Mouse (Mus musculus): ENCODE results near the gene Scg3. TPM values are rescaled to one million over a fixed set of nuclear protein-coding genes. Genes with fewer than 3 reads are reported as not detected.

The Scg3 gene
- 0.07 TPM in 1 of 2 replicates, not detected in the other for polyA plus RNA-seq (2015; fragmentation: Nextera tagmentation; extraction: Ambion mirVana)

- Histone ChIP-seq H3K4me2 (ENCODE audit: low read depth, low read length) (no peak within 1 kb of the TSS), H3K9ac (ENCODE audit: low read depth, low read length) (no peak within 1 kb of the TSS), H3K9me3 (replicated peaks; ENCODE audit: control insufficient read depth, low read length) (no peaks in the 10 kb centered on the region), H3K4me3 (ENCODE audit: low read depth, low read length) (no peak within 1 kb of the TSS), H3K27ac (ENCODE audit: low read length) (no peak within 1 kb of the TSS), H3K36me3 (ENCODE audit: control insufficient read depth, insufficient read depth) (no peaks in the 10 kb centered on the region), H3K27me3 (ENCODE audit: control insufficient read depth, insufficient read depth, low read depth, low read length) (peaks cover 3% of the 10 kb centered on the region), H3K4me1 (ENCODE audit: control insufficient read depth, low read depth, low read length) (no peaks in the 10 kb centered on the region)
- peak; percentile 37; the same call in 1 of the 2 replicates for ATAC-seq (ENCODE audit: low read depth)
- WGBS (ENCODE audit: insufficient replicate concordance): 9% methylated on average over 42 of the region's 42 CpGs
Observed at GRCm38 (mm10) chr9:75683426-75684191, at the start of gene Scg3. Gene Scg3 (minus strand): TSS chr9:75684056.

DNA sequence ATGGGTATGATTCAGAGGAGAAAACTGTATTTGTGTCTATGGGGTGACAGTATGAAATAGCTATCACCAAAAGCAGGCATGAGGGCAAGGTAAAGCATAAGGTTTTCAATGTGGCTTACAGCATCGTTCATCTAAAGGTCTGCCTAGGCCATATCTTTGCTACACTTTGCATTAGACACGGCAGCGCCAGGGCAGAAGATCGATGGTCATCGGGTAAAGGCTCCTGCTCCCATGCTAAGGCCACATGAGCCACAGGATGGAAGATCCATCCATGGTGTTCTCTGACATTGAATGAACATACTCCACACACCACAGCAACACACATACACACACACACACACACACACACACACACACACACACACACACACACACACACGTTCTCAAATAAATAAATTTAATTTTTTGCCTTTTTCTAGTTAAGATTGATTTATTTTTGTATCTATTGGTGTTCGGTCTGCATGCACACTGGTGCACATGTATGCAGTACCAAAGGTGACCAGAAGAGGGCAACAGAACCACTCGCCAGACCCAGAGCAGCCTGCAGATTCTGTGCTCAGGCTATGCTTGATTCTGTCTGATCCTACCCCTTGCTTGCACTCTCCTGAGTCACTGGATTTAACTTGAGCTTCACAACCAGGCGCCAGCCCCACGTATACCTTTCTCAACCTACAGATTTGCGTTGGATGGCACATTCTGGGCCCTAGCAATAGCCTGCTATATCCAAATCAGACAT is 36.3 kb upstream of the Scg3 start:
- ATAC-seq (ENCODE audit: low read depth): no peak
- H3K36me3 ChIP-seq (ENCODE audit: control insufficient read depth, insufficient read depth): no peaks in the 10 kb centered on the region
- no peak overlapping the region for H3K4me3 ChIP-seq (ENCODE audit: low read depth, low read length)
- H3K4me2 ChIP-seq (ENCODE audit: low read depth, low read length): no peak overlapping the region
- H3K4me1 ChIP-seq (ENCODE audit: control insufficient read depth, low read depth, low read length): no peaks in the 10 kb centered on the region
- no peaks in the 10 kb centered on the region for H3K27me3 ChIP-seq (ENCODE audit: control insufficient read depth, insufficient read depth, low read depth, low read length)
- H3K9ac ChIP-seq (ENCODE audit: low read depth, low read length): no peak overlapping the region
- H3K27ac ChIP-seq (ENCODE audit: low read length): no peak overlapping the region
- no peaks in the 10 kb centered on the region for H3K9me3 ChIP-seq (replicated peaks; ENCODE audit: control insufficient read depth, low read length)
- 26% methylated on average over 11 of the region's 11 CpGs for WGBS (ENCODE audit: insufficient replicate concordance)

DNA sequence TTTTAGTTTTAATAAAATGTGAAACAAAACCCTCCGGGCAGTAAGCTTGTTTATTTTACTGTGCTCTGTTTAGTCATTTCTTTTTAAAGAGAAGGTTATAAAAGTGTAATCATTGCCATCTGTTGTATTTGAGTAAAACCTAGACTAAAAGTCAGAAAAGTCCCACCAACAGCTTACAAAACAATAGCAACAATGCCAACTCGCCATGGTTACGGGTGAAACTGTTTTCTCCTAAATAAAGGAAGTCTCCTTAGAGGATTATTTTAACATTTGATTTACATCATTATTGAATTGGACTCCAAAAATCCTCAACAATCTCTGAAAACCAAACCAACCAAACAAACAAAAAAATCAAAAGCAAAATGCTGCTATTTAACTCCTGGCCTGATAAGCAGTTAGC is 35.6 kb upstream of the Scg3 start:
- Histone ChIP-seq H3K9me3 (replicated peaks; ENCODE audit: control insufficient read depth, low read length) (no peaks in the 10 kb centered on the region), H3K4me2 (ENCODE audit: low read depth, low read length) (no peak overlapping the region), H3K4me1 (ENCODE audit: control insufficient read depth, low read depth, low read length) (no peaks in the 10 kb centered on the region), H3K9ac (ENCODE audit: low read depth, low read length) (no peak overlapping the region), H3K27ac (ENCODE audit: low read length) (no peak overlapping the region), H3K36me3 (ENCODE audit: control insufficient read depth, insufficient read depth) (no peaks in the 10 kb centered on the region), H3K4me3 (ENCODE audit: low read depth, low read length) (no peak overlapping the region), H3K27me3 (ENCODE audit: control insufficient read depth, insufficient read depth, low read depth, low read length) (no peaks in the 10 kb centered on the region)
- 64% methylated on average over 3 of the region's 3 CpGs for WGBS (ENCODE audit: insufficient replicate concordance)
- ATAC-seq (ENCODE audit: low read depth): no peak

GRCm38 (mm10) chr9:75684772-75685171 is 916 bp upstream of the Scg3 start:
- Histone ChIP-seq H3K9ac (ENCODE audit: low read depth, low read length) (no peak overlapping the region), H3K27me3 (ENCODE audit: control insufficient read depth, insufficient read depth, low read depth, low read length) (peaks cover 3% of the 10 kb centered on the region), H3K4me3 (ENCODE audit: low read depth, low read length) (no peak overlapping the region), H3K9me3 (replicated peaks; ENCODE audit: control insufficient read depth, low read length) (no peaks in the 10 kb centered on the region), H3K4me1 (ENCODE audit: control insufficient read depth, low read depth, low read length) (no peaks in the 10 kb centered on the region), H3K36me3 (ENCODE audit: control insufficient read depth, insufficient read depth) (no peaks in the 10 kb centered on the region), H3K4me2 (ENCODE audit: low read depth, low read length) (no peak overlapping the region), H3K27ac (ENCODE audit: low read length) (no peak overlapping the region)
- 50% methylated on average over 3 of the region's 3 CpGs for WGBS (ENCODE audit: insufficient replicate concordance)
- ATAC-seq (ENCODE audit: low read depth): no peak

DNA sequence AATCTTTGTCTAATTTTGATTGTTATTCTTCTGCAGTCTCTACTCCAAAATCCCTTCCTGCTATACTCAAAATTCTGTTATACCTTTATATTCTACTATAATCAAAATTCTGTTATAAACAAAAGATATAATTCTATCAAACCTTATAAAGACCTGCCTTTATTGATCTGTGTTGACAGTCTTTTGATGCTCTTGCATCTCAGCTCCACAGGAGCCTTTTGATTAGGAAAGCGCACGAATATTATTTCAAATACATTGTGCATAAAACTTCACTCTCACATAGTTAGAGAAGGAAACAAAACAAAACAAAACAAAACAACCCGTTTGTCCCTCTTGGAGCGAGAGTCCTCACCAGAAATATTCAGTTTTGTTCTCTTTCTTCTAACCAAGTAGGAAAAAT is 436 bp upstream of the Scg3 start:
- H3K36me3 ChIP-seq (ENCODE audit: control insufficient read depth, insufficient read depth): no peaks in the 10 kb centered on the region
- WGBS (ENCODE audit: insufficient replicate concordance): 48% methylated on average over 4 of the region's 4 CpGs
- H3K27ac ChIP-seq (ENCODE audit: low read length): no peak overlapping the region
- no peaks in the 10 kb centered on the region for H3K9me3 ChIP-seq (replicated peaks; ENCODE audit: control insufficient read depth, low read length)
- H3K4me2 ChIP-seq (ENCODE audit: low read depth, low read length): no peak overlapping the region
- peaks cover 3% of the 10 kb centered on the region for H3K27me3 ChIP-seq (ENCODE audit: control insufficient read depth, insufficient read depth, low read depth, low read length)
- no peak overlapping the region for H3K9ac ChIP-seq (ENCODE audit: low read depth, low read length)
- H3K4me3 ChIP-seq (ENCODE audit: low read depth, low read length): no peak overlapping the region
- no peaks in the 10 kb centered on the region for H3K4me1 ChIP-seq (ENCODE audit: control insufficient read depth, low read depth, low read length)
- no peak for ATAC-seq (ENCODE audit: low read depth)

DNA sequence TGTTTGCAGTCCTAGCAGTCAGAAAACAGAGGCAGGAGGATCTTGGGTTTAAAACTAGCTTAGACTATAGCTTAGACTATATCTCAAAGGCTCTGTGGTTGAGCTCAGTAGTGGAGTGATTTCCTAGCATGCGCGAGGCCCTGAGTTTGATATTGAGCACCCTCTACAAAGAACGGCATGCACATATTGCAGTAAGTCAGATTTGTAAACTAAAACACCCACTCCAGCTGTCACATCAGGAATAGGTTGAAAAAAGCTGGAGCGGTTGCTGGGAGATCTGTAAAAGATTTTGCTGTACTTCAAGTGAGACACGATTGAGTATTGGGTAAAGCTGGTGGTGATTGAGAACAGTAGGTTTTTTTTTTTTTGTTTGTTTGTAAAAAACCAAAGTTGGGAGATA is 3.2 kb downstream of the Scg3 start:
- H3K4me3 ChIP-seq (ENCODE audit: low read depth, low read length): no peak overlapping the region
- H3K4me2 ChIP-seq (ENCODE audit: low read depth, low read length): no peak overlapping the region
- 77% methylated on average over 5 of the region's 5 CpGs for WGBS (ENCODE audit: insufficient replicate concordance)
- no peak overlapping the region for H3K27ac ChIP-seq (ENCODE audit: low read length)
- H3K27me3 ChIP-seq (ENCODE audit: control insufficient read depth, insufficient read depth, low read depth, low read length): peaks cover 3% of the 10 kb centered on the region
- H3K9ac ChIP-seq (ENCODE audit: low read depth, low read length): no peak overlapping the region
- no peaks in the 10 kb centered on the region for H3K36me3 ChIP-seq (ENCODE audit: control insufficient read depth, insufficient read depth)
- H3K9me3 ChIP-seq (replicated peaks; ENCODE audit: control insufficient read depth, low read length): no peaks in the 10 kb centered on the region
- H3K4me1 ChIP-seq (ENCODE audit: control insufficient read depth, low read depth, low read length): no peaks in the 10 kb centered on the region
- no peak for ATAC-seq (ENCODE audit: low read depth)

GRCm38 (mm10) chr9:75679629-75680028 is 4.2 kb downstream of the Scg3 start:
- Histone ChIP-seq H3K27ac (ENCODE audit: low read length) (no peak overlapping the region), H3K4me2 (ENCODE audit: low read depth, low read length) (no peak overlapping the region), H3K4me1 (ENCODE audit: control insufficient read depth, low read depth, low read length) (no peaks in the 10 kb centered on the region), H3K9ac (ENCODE audit: low read depth, low read length) (no peak overlapping the region), H3K27me3 (ENCODE audit: control insufficient read depth, insufficient read depth, low read depth, low read length) (peaks cover 3% of the 10 kb centered on the region), H3K4me3 (ENCODE audit: low read depth, low read length) (no peak overlapping the region), H3K36me3 (ENCODE audit: control insufficient read depth, insufficient read depth) (no peaks in the 10 kb centered on the region), H3K9me3 (replicated peaks; ENCODE audit: control insufficient read depth, low read length) (no peaks in the 10 kb centered on the region)
- no peak for ATAC-seq (ENCODE audit: low read depth)
- 48% methylated on average over 4 of the region's 4 CpGs for WGBS (ENCODE audit: insufficient replicate concordance)

DNA sequence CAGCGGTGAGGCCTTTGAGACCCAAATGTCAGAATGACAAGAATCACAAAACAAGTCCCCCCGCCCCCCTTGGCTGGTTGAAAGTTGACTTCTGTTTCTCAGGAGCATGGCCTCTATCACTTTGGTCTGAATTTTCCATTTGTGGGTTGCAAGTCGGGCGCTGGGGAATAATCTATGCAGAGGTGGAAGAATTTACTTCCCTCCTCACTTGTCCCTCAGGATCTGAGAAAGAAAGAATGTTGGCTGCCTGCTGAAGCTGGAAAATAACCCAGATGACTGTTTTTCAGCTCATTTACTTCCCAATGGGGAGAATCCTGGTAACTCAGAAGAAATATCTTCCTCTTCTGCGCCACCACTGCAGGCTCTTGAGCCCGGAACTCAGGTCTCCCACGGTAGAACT is 5.5 kb downstream of the Scg3 start:
- no peak overlapping the region for H3K9ac ChIP-seq (ENCODE audit: low read depth, low read length)
- ATAC-seq (ENCODE audit: low read depth): no peak
- peaks cover under 1% of the 10 kb centered on the region for H3K27me3 ChIP-seq (ENCODE audit: control insufficient read depth, insufficient read depth, low read depth, low read length)
- no peak overlapping the region for H3K4me3 ChIP-seq (ENCODE audit: low read depth, low read length)
- H3K4me2 ChIP-seq (ENCODE audit: low read depth, low read length): no peak overlapping the region
- WGBS (ENCODE audit: insufficient replicate concordance): 63% methylated on average over 7 of the region's 7 CpGs
- H3K4me1 ChIP-seq (ENCODE audit: control insufficient read depth, low read depth, low read length): no peaks in the 10 kb centered on the region
- no peak overlapping the region for H3K27ac ChIP-seq (ENCODE audit: low read length)
- H3K36me3 ChIP-seq (ENCODE audit: control insufficient read depth, insufficient read depth): no peaks in the 10 kb centered on the region
- H3K9me3 ChIP-seq (replicated peaks; ENCODE audit: control insufficient read depth, low read length): no peaks in the 10 kb centered on the region

DNA sequence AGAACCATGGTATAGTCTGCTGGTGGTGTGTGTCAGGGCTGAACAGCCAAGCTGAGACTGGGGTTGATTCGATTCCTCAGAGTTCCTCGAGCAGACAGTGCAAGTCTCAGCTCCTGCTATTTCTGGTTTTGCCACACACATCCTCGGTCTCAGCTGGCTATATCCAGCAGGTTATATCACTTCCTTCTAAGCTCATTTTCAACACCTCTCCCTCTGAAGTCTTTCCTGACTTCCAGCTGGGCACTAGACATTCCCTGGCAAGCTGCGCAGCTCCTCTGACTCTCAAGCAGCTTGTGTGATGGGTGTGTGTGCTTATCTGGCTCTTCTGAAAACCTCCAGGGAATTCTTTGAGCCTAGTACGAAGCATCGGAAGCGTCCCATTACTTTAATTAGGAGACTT is 7.6 kb downstream of the Scg3 start:
- no peak for ATAC-seq (ENCODE audit: low read depth)
- no peak overlapping the region for H3K27ac ChIP-seq (ENCODE audit: low read length)
- H3K27me3 ChIP-seq (ENCODE audit: control insufficient read depth, insufficient read depth, low read depth, low read length): no peaks in the 10 kb centered on the region
- no peak overlapping the region for H3K4me3 ChIP-seq (ENCODE audit: low read depth, low read length)
- H3K9me3 ChIP-seq (replicated peaks; ENCODE audit: control insufficient read depth, low read length): no peaks in the 10 kb centered on the region
- no peak overlapping the region for H3K9ac ChIP-seq (ENCODE audit: low read depth, low read length)
- H3K4me1 ChIP-seq (ENCODE audit: control insufficient read depth, low read depth, low read length): no peaks in the 10 kb centered on the region
- H3K4me2 ChIP-seq (ENCODE audit: low read depth, low read length): no peak overlapping the region
- WGBS (ENCODE audit: insufficient replicate concordance): 59% methylated on average over 7 of the region's 7 CpGs
- no peaks in the 10 kb centered on the region for H3K36me3 ChIP-seq (ENCODE audit: control insufficient read depth, insufficient read depth)
